Mouse (Mus musculus): Measurements from ENCODE around the gene Inca1.
A peak's percentile ranks its signal among the peaks of the same experiment; 100 is the strongest.

Gene Inca1

GRCm38 (mm10) chr11:70701221-70701955, 1.4 kb upstream of the Inca1 start:
- no peak for DNase-seq

GRCm38 (mm10) chr11:70700613-70701012, 658 bp upstream of the Inca1 start:
- DNase-seq, result peak; percentile 85

GRCm38 (mm10) chr11:70699051-70699450, 904 bp downstream of the Inca1 start:
- DNase-seq, result no peak

- no peak for DNase-seq
Measured at GRCm38 (mm10) chr11:70697376-70697775, 2.6 kb downstream of the Inca1 start.

GRCm38 (mm10) chr11:70693504-70693903, 6.5 kb downstream of the Inca1 start:
- DNase-seq, result no peak

- peak; percentile 58 for DNase-seq
Measured at GRCm38 (mm10) chr11:70689578-70689977, 10.4 kb downstream of the Inca1 start.

GRCm38 (mm10) chr11:70688372-70688771, 11.6 kb downstream of the Inca1 start:
- DNase-seq, result no peak

- peak; percentile 82 for DNase-seq
Measured at GRCm38 (mm10) chr11:70687601-70688199, 12.3 kb downstream of the Inca1 start, which contains the start of gene Camta2. Gene Camta2 (minus strand): TSS chr11:70688105.

- DNase-seq, result no peak
Measured at GRCm38 (mm10) chr11:70686901-70687566, 12.9 kb downstream of the Inca1 start.

GRCm38 (mm10) chr11:70683640-70684039, 16.3 kb downstream of the Inca1 start:
- no peak for DNase-seq

GRCm38 (mm10) chr11:70681897-70682581, 17.9 kb downstream of the Inca1 start:
- no peak for DNase-seq

- DNase-seq, result no peak
Measured at GRCm38 (mm10) chr11:70681170-70681569, 18.8 kb downstream of the Inca1 start.

GRCm38 (mm10) chr11:70679894-70680293, 20.1 kb downstream of the Inca1 start:
- DNase-seq, result no peak

GRCm38 (mm10) chr11:70679361-70679760, 20.6 kb downstream of the Inca1 start:
- no peak for DNase-seq

- DNase-seq, result no peak
Measured at GRCm38 (mm10) chr11:70678576-70678975, 21.4 kb downstream of the Inca1 start.

- no peak for DNase-seq
Measured at GRCm38 (mm10) chr11:70678092-70678491, 21.9 kb downstream of the Inca1 start.

GRCm38 (mm10) chr11:70674501-70674900, 25.5 kb downstream of the Inca1 start:
- DNase-seq, result no peak

- DNase-seq, result no peak
Measured at GRCm38 (mm10) chr11:70674014-70674413, 25.9 kb downstream of the Inca1 start.

- DNase-seq, result no peak
Measured at GRCm38 (mm10) chr11:70671333-70672047, 28.5 kb downstream of the Inca1 start.

- no peak for DNase-seq
Measured at GRCm38 (mm10) chr11:70670483-70670882, 29.5 kb downstream of the Inca1 start.

GRCm38 (mm10) chr11:70669582-70670345, 30.2 kb downstream of the Inca1 start:
- DNase-seq, result peak; percentile 75

Data from kidney, adult 11 months (tissue).